ENCODE assay signal across 25 mouse cellular contexts in the genomic region with DNA sequence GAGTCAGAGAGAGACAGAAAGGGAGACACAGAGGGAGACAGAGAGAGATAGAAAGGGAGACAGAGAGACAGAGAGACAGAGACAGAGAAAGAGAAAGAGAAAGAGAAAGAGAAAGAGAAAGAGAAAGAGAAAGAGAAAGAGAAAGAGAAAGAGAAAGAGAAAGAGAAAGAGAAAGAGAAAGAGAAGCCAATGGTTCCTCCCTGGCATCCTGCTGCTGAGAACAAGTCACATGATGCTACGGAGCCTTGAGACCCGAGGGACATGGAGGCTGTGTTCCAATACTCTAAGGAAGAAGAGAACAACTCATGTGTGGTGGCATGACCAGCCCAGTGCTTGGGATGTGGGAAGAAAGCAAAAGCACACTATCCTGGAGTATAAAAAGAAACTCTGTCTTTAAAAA.
"Had no signal": no experiment of that assay in that cellular context is flagged by ENCODE, and none has a peak within 500 bp of the region (broad histone marks: within the 10 kb centered on the region; RNA-seq: fewer than 3 reads in every experiment).

No protein-coding gene starts in this region.

- DNase-seq: gastrocnemius, adult 2 months; gastrocnemius, postnatal 10 days; gastrocnemius, postnatal 25 days; heart, adult 18-20 months; heart, postnatal 14 days; heart, postnatal 36 days; kidney, adult 11 months; kidney, adult 2 months; kidney, adult 9 months; kidney, postnatal 14 days; kidney, postnatal 36 days; layer of hippocampus, adult 9-11 months; layer of hippocampus, postnatal 36 days; liver; liver, embryonic 13.5 days had no signal

- H3K36me3 ChIP-seq: heart, embryonic 10.5 days; heart, embryonic 12.5 days; hindbrain, embryonic 13.5 days; hindbrain, embryonic 15.5 days; kidney, embryonic 15.5 days; limb, embryonic 10.5 days; limb, embryonic 12.5 days; liver, embryonic 13.5 days had no signal

- H3K9me3 ChIP-seq: heart, embryonic 10.5 days; heart, embryonic 12.5 days; hindbrain, embryonic 13.5 days; hindbrain, embryonic 15.5 days; kidney, embryonic 15.5 days; limb, embryonic 10.5 days; limb, embryonic 12.5 days; liver, embryonic 13.5 days had no signal

- H3K4me2 ChIP-seq: heart, embryonic 12.5 days; hindbrain, embryonic 13.5 days; hindbrain, embryonic 15.5 days; kidney, embryonic 15.5 days; limb, embryonic 12.5 days; liver, embryonic 11.5 days; liver, embryonic 13.5 days had no signal

- H3K4me1 ChIP-seq: heart, embryonic 10.5 days; heart, embryonic 12.5 days; hindbrain, embryonic 13.5 days; hindbrain, embryonic 15.5 days; kidney, embryonic 15.5 days; limb, embryonic 10.5 days; limb, embryonic 12.5 days; liver, embryonic 13.5 days had no signal

- H3K9ac ChIP-seq: heart, embryonic 12.5 days; hindbrain, embryonic 13.5 days; hindbrain, embryonic 15.5 days; kidney, embryonic 15.5 days; limb, embryonic 12.5 days; liver, embryonic 13.5 days had no signal

- H3K27ac ChIP-seq: gastrocnemius, adult 2 months; heart, embryonic 10.5 days; hindbrain, embryonic 13.5 days; hindbrain, embryonic 15.5 days; hindbrain, postnatal 0 days; kidney, embryonic 15.5 days; kidney, postnatal 0 days; limb, embryonic 10.5 days; limb, embryonic 12.5 days; liver, embryonic 13.5 days had no signal

- H3K4me3 ChIP-seq: gastrocnemius, adult 2 months; heart, embryonic 10.5 days; heart, embryonic 12.5 days; hindbrain, embryonic 13.5 days; hindbrain, embryonic 15.5 days; kidney, embryonic 15.5 days; limb, embryonic 10.5 days; limb, embryonic 12.5 days; liver, embryonic 13.5 days had no signal

- H3K27me3 ChIP-seq: heart, embryonic 12.5 days; hindbrain, embryonic 13.5 days; hindbrain, embryonic 15.5 days; limb, embryonic 12.5 days; liver, embryonic 13.5 days had no signal
